Mouse (Mus musculus): ENCODE results near the gene AL607142.1.

Gene AL607142.1

DNA sequence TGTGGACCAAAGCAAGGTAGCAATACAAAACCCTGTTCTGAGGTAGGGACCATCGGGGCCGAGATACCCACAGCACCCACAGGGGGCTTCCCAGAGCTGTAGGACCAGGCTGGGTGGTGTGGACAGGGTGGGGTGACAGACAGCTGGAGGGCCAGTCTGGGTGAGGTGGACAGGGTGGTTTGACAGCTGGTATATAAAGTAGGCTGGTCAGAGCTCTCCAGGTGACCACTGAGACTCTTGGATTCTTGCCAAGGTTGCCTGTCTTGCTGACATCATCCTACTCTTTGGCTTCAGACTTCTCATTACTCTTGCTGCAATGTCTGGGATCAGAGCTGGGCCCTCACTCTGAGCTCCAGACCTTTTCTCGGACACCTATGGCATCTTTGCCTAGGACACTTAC is 41.6 kb downstream of the AL607142.1 start:
- no peak for DNase-seq

DNA sequence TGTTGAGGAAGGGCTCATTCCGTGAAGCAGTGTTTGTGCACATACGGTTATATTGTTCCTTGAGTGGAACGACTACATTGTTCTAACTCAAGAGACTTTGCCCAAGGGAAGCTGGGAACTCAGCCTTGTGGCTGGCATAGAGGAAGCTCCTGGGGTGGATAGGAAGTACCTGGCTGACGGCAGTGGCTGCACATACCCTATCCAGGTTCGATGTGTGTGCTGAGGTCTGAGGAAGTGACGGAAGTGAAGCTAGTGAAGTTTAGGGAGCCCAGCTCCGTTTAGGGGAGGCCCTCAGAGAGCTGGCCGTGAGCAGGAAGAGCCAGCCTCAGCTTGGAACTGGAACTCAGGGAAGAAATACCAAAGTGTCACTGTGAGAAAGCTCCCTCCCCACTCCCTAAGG is 43.0 kb downstream of the AL607142.1 start:
- no peak for DNase-seq

DNA sequence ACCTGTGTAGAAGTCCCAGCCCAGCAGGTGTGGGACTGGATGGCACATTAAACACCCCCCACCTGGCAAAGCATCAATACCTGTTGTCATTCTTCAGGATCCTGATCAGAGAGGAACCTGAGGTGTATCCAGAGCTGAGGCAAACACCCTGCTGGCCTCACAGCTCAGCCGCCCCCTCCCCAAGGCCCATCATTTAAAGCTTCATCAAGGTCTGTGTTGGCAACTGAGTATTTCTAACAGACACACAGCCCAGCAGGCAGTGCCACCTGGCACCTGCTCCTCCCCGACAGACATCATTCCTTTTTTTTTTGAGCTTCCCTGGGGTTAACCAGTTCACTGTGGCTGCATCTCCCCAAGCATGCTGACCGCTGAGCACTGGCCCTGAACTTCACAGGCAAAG is 50.7 kb downstream of the AL607142.1 start:
- DNase-seq, result no peak

DNA sequence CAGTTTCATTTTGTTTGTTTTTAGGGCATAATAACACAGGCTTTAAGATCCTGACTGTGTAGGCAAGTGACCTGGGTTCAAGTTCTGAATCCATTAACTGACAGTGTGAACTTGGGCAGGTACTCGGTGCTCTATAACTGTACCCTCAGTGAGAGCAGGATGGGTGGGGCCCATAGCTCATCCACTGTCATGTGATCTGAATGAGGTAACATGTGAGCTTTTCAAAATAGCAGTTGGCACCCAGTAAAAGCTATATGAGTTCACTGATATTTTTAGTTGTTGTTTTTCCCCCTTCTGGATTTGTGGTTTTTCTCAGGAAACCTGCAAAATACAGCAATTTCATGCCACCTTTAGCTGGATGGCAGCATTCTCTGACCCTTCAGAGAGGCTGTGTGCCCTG is 51.5 kb downstream of the AL607142.1 start:
- DNase-seq, result no peak

DNA sequence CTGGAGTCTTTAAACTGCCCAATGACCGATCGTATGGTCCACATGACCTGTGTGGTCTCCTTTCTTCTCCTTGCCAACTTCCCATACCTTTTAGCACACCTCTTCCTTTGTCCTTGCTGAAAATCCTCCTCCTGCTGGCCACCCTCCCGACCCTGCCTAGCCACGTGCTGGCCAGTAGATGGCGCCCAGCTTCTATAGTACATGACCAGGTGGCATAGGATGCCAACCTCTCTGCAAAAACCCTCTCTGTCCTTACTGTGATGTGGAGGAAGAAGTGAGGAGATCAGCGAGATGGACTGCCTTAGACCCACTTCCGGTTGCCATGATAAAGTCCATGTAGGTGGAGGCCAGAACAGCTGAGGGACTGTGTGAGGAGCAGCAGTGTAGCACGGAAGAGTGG is 55.5 kb downstream of the AL607142.1 start:
- peak; percentile 72 for DNase-seq

DNA sequence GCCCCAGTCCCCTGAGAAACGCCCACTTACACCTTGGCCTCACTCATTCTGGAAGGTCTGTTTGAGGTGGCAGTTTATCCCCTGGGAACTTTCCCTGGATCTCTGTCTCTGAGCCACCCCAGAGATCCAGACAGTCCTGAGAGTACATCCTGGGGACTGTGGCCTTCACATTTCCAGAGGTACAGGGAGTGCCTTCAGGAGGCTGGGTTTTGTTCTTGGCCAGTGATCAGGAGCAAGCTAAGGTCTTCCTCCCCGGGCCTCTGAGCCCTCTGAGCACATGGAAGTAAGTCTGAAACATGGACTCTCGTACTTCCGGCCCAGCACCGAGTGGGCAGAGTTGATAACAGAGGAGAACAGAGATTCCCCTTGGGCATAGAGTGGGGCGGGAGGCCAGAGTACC is 59.9 kb downstream of the AL607142.1 start:
- DNase-seq, result no peak

DNA sequence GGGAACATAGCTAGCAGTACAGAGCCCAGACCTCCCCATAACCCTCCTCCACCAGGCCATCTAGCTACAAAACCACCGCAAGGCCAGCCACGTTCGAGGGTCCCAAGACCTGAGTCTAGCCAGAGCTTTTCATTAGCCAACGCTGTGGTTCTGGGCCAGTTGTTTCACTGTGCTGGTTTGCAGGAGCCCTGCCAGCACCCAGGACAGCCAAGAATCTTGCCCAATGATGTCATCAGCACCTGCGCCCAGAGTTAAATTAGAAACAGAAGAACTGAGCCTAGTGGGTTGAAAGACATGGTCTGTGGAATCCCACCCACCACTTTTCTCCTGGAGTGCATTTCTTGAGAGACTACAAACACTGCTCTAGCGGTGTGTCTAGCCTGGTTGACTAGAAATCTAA is 61.3 kb downstream of the AL607142.1 start:
- DNase-seq, result no peak

DNA sequence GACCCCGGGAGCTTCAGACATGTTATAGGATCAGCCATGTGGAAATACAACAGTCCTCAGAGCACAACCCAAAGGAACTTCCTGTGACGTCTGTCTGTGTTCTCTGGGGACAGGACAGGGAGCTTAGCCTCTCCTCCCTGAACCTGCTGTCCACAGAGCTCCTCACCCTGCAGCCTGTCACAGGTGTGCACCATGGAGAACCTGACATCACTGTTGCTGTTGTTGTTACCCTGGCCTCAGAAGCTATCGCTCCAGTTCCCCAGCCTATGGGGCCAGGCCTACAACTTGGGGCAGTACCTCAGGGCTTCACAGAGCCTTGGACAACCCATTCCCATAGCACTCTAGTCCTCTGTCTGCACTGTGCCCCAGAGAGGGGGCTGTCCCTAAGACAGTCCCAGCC is 62.5 kb downstream of the AL607142.1 start:
- DNase-seq, result no peak

DNA sequence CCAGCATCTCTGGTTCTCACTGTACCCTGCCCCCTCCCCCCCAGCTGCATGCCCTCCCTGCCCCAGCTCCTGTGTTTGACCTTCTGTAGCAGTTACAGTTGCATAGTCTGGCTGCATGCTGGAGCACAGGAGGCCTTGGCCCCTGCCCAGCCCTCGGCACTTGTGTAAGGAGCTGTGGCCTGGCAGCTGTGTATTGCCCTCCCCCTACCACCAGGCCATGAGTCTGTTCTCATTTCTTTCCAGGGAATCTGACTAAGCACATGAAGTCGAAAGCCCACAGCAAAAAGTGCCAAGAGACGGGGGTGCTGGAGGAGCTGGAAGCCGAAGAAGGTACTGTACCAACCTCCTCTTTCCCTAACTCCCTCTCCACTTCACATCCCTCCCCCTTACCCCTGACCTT is 63.2 kb downstream of the AL607142.1 start:
- DNase-seq, result peak; percentile 65

DNA sequence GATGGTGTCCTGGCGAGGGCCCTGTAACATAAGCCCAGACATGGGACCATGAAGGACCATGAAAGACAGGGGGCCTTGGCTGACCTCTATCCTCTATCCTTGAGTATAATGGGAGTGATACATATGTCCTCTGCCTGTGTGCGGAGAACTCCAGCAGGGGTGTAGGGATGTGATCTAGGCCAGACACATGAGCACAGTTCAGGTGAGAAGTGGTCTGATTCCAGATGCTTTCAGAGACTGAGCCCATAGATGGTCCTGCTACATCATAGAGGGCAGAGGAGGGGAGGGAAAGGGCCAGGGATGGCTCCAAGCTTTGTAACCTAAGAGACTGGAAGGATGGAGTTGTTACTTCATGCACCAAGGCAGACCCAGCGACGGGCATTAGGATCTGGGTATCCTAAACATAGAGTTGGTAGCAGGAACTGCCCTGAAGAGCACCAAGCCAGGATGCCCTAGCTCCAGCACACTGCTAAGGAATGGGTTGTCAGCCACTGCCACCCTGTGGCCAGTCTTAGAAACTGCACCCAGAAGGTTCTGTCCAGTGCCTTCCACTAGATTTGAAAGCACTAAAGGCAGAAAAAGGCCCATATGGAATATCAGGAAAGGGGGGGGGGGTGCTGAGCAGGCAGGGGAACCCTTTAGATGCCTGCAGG is 64.6 kb downstream of the AL607142.1 start:
- peak; percentile 69 for DNase-seq

DNA sequence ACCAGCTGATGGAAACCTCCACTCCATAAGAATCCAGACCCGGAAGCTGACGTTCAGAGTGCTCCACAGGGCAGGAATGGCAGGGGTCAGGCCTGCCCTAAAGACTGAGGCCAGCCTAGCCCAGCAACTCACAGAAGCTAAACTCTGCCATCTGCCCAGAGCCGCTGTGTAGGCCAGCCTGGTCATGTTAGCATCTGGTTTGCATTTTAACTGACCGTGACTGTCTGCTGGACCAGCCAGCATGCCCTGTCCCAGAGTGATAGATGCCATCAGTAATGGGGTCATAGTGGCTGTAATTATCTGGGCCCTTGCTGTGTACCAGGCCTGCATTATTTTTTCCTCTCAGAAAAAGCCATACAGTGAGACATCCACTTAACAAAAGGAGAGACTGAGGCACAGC is 66.1 kb downstream of the AL607142.1 start:
- DNase-seq, result no peak

DNA sequence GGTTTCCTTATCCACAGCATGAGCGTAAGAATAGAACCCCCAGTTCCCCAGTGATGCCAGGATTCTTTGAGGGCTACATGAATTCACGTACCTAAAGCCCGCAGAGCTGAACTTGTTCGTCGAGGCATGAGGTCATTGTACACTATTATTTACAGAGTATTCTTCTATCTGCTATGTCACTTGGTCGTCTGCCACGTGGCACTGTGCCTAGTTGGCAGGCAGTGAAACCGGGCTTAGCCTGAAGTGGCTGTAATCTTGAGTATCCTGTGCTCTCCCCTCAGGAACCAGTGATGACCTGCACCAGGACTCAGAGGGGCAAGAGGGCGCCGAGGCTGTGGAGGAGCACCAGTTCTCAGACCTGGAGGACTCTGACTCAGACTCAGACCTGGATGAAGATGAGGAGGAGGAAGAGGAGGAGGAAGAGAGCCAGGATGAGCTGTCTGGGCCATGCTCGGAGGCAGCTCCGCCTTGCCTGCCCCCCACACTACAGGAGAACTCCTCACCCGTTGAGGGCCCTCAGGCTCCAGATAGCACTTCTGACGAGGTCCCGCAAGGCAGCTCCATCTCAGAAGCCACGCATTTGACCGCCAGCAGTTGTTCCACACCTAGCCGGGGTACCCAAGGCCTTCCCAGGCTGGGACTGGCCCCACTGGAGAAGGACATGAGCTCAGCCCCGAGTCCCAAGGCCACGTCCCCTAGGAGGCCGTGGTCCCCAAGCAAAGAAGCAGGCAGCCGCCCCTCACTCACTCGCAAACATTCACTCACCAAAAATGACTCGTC is 66.8 kb downstream of the AL607142.1 start:
- peak; percentile 95 for DNase-seq

DNA sequence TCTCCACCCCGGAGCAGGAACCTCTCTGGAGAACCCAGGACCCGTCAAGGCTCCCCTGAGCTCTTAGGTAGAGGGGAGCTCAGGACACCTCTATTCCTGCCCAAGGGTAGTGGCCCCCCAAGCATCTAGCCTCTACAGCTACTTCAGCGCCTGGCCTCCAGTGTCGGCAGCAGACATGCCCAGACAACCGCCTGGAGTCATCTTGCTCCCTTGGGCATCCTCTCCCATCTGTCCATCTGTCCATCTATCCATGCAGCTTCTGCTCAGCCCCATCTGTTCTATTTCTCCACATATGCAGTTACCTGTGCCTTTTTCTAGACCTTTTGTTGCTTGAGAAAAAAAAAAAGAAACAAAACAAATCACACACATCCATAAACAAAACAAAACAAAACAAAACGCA is 69.4 kb downstream of the AL607142.1 start:
- DNase-seq, result no peak

DNA sequence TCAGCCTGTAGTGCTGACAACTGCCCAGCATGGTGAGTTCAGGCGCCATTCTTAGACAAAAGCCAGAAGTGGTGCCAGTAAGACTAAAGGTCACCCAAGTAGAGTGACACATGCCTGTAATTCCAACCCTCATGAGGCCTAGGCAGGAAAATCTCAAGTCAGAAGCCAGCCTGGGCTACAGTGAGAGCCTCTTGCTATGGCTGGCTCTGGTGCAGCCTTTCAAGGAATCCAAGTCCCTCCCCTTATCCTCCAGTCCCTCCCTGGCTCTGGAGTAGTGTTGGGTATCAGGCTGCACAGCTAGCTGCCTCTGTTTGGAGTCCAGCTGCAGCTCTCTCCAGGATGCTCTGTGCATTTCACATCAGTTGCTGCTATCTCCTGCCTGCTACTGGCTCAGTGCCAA is 77.0 kb downstream of the AL607142.1 start:
- no peak for DNase-seq

DNA sequence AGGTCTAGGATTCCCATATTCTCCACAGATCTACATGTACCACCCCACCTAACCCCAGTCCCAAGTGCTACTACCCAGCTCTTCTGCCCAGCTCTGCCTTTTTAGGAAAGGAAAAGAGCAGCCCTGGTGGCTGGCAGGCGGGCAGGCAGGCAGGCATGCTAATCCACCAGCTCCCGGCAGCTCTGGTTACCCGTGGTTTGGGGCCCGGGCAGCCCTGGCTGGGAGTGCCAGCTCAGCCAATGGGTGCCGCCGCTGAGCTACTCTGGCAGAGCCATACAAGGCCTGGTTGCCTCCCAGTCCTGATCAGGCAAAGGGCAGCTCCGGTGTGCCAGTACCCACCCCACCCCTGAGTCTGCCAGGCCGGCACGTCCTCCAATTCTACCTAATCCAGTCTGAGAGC is 78.1 kb downstream of the AL607142.1 start:
- no peak for DNase-seq
